Mouse (Mus musculus): ENCODE measurements around the gene Susd1. TPM values are rescaled to one million over a fixed set of nuclear protein-coding genes. Genes with fewer than 3 reads are reported as not detected.

Gene Susd1
- total RNA-seq, 2 experiments from 2014 or later = 7.1 to 7.5 TPM

- H3K4me3 ChIP-seq = no peak overlapping the region
- H3K27ac ChIP-seq = no peak overlapping the region
- TF ChIP-seq CTCF (IDR thresholded peaks at IDR 0.05) = no peak
- no peak for DNase-seq (ENCODE audit: extremely low spot score in 1 of 2, low spot score in 2 of 2)
- intact Hi-C loops (cut with DNase I) = no loop called here
Measured at GRCm38 (mm10) chr4:59426429-59426828, 12.0 kb downstream of the Susd1 start.

DNA sequence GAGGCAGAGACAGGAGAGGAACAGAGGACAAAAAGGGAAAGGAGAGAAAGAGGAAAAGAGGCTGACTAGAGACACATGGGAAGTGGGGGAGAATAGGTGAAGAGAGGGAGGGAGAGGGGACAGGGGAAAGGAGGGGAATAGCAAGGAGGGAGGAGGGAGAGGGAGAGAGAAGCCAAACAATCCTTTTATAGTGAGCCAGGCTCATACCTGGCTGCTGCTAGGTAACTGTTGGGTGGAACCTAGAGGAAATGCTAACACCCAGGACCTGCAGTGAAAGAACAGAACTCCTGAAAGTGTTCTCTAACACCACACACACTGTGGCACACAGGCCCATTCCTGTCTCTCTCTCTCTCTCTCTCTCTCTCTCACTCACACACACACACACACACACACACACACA lies 15.6 kb downstream of the Susd1 start:
- intact Hi-C loops (cut with DNase I) = no loop called here
- Histone ChIP-seq H3K4me3 (no peak overlapping the region), H3K27ac (no peak overlapping the region)
- no peak for DNase-seq (ENCODE audit: extremely low spot score in 1 of 2, low spot score in 2 of 2)
- TF ChIP-seq CTCF (IDR thresholded peaks at IDR 0.05) = no peak

- no peak for DNase-seq (ENCODE audit: extremely low spot score in 1 of 2, low spot score in 2 of 2)
- Histone ChIP-seq H3K27ac (no peak overlapping the region), H3K4me3 (no peak overlapping the region)
- no peak for TF ChIP-seq CTCF (IDR thresholded peaks at IDR 0.05)
- intact Hi-C loops (cut with DNase I) = no loop called here
Measured at GRCm38 (mm10) chr4:59422025-59422783, 16.2 kb downstream of the Susd1 start.

GRCm38 (mm10) chr4:59421369-59421746 lies 17.1 kb downstream of the Susd1 start:
- TF ChIP-seq CTCF (IDR thresholded peaks at IDR 0.05) = no peak
- no peak for DNase-seq (ENCODE audit: extremely low spot score in 1 of 2, low spot score in 2 of 2)
- H3K4me3 ChIP-seq = no peak overlapping the region
- H3K27ac ChIP-seq = no peak overlapping the region
- intact Hi-C loops (cut with DNase I) = no loop called here

DNA sequence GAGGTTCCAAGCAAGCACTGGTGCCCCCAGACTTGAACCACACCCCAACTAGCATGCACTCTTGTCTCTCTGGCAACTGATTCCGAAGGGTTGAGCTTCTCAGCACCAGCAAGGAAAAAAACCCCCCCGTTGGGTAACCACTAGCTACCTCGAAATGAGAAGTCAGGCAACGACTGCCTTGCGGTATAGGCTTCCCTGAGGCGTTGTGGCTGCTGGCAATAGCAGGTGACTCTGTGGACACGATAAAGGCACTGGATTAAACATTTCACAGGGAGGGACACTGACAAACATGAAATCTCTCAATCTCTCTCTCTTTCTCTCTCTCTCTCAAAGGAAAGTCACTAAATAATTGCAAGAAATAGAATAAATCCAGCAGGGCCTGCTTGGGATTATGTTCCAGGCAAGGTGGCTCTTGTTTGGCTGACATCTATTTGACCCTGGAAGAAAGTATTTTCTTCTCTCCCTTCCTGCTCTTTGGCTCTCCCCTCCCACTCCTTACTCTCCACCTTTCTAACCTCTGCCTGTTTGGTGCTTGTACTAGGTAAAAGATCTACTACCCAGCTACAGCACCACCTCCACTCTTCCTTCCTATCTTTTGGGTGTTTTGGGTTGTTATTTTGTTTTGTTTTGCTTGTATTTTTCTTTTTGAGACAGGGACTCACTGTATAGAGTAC lies 17.6 kb downstream of the Susd1 start:
- DNase-seq (ENCODE audit: extremely low spot score in 1 of 2, low spot score in 2 of 2) = no peak
- Histone ChIP-seq H3K27ac (no peak overlapping the region), H3K4me3 (no peak overlapping the region)
- intact Hi-C loops (cut with DNase I) = no loop called here
- no peak for TF ChIP-seq CTCF (IDR thresholded peaks at IDR 0.05)

GRCm38 (mm10) chr4:59419211-59419610 lies 19.2 kb downstream of the Susd1 start:
- DNase-seq (ENCODE audit: extremely low spot score in 1 of 2, low spot score in 2 of 2) = no peak
- intact Hi-C loops (cut with DNase I) = no loop called here
- TF ChIP-seq CTCF (IDR thresholded peaks at IDR 0.05) = no peak
- H3K27ac ChIP-seq = no peak overlapping the region
- no peak overlapping the region for H3K4me3 ChIP-seq

DNA sequence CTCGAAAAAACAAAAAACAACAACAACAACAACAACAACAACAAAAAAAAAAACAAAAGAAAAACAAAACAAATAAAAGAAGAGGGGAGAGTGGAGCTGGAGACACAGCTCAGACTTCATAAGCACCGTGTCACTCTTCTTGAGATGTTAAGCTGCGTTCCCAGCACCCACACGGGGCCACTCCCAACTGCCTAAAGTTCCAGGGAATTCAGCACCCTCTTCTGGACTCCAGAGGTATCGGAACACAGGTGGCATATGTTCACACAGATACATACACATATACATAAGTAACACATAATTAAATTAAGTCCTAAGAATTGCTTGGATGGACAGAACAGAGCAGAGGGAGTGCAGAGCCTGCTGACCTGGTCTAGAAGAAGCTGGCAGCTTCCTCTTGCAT lies 25.0 kb downstream of the Susd1 start:
- Histone ChIP-seq H3K27ac (no peak overlapping the region), H3K4me3 (no peak overlapping the region)
- TF ChIP-seq CTCF (IDR thresholded peaks at IDR 0.05) = no peak
- intact Hi-C loops (cut with DNase I) = no loop called here
- no peak for DNase-seq (ENCODE audit: extremely low spot score in 1 of 2, low spot score in 2 of 2)

GRCm38 (mm10) chr4:59411153-59411552 lies 27.3 kb downstream of the Susd1 start:
- DNase-seq (ENCODE audit: extremely low spot score in 1 of 2, low spot score in 2 of 2) = peak in 1 of 2 experiments; percentile 18
- Histone ChIP-seq H3K27ac (no peak overlapping the region), H3K4me3 (no peak overlapping the region)
- TF ChIP-seq CTCF (IDR thresholded peaks at IDR 0.05) = no peak
- intact Hi-C loops (cut with DNase I) = no loop called here

- intact Hi-C loops (cut with DNase I) = no loop called here
- Histone ChIP-seq H3K27ac (no peak overlapping the region), H3K4me3 (no peak overlapping the region)
- no peak for TF ChIP-seq CTCF (IDR thresholded peaks at IDR 0.05)
- no peak for DNase-seq (ENCODE audit: extremely low spot score in 1 of 2, low spot score in 2 of 2)
Measured at GRCm38 (mm10) chr4:59407766-59408165, 30.7 kb downstream of the Susd1 start.

- intact Hi-C loops (cut with DNase I) = no loop called here
Measured at GRCm38 (mm10) chr4:59404375-59404774, 34.1 kb downstream of the Susd1 start.

GRCm38 (mm10) chr4:59400931-59401330 lies 37.5 kb downstream of the Susd1 start:
- Histone ChIP-seq H3K27ac (no peak overlapping the region), H3K4me3 (no peak overlapping the region)
- no peak for TF ChIP-seq CTCF (IDR thresholded peaks at IDR 0.05)
- intact Hi-C loops (cut with DNase I) = no loop called here
- DNase-seq (ENCODE audit: extremely low spot score in 1 of 2, low spot score in 2 of 2) = no peak

More at GRCm38 (mm10) chr4:59404375-59404774, 34.1 kb downstream of the Susd1 start:
- DNase-seq (ENCODE audit: extremely low spot score in 1 of 2, low spot score in 2 of 2) = peak; percentile 50 to 52
- Histone ChIP-seq H3K27ac (no peak overlapping the region), H3K4me3 (no peak overlapping the region)
- TF ChIP-seq CTCF (IDR thresholded peaks at IDR 0.05) = no peak

GRCm38 (mm10) chr4:59399343-59399742 lies 39.1 kb downstream of the Susd1 start:
- no peak for TF ChIP-seq CTCF (IDR thresholded peaks at IDR 0.05)
- H3K4me3 ChIP-seq = no peak overlapping the region
- intact Hi-C loops (cut with DNase I) = no loop called here
- no peak for DNase-seq (ENCODE audit: extremely low spot score in 1 of 2, low spot score in 2 of 2)
- H3K27ac ChIP-seq = no peak overlapping the region

- intact Hi-C loops (cut with DNase I) = no loop called here
- no peak for DNase-seq (ENCODE audit: extremely low spot score in 1 of 2, low spot score in 2 of 2)
- TF ChIP-seq CTCF (IDR thresholded peaks at IDR 0.05) = no peak
- H3K4me3 ChIP-seq = no peak overlapping the region
- no peak overlapping the region for H3K27ac ChIP-seq
Measured at GRCm38 (mm10) chr4:59395528-59395927, 42.9 kb downstream of the Susd1 start.
